Mouse (Mus musculus) heart, embryonic 15.5 days (tissue): ENCODE data around the gene Podn. TPM values are rescaled to one million over a fixed set of nuclear protein-coding genes. Genes with fewer than 3 reads are reported as not detected.
A peak's percentile ranks its signal among the peaks of the same experiment; 100 is the strongest.
"Not testable (repeated sequence)": the region's sequence is repeated elsewhere in the genome, so short reads cannot be mapped to it uniquely, and the experiment has no call there.

ENCODE experiments used
- ATAC-seq: fragments of 200-750 bp; cut with Nextera tagmentation; replicated peaks from 2 replicates; pipeline ENCODE4 v1.8.0; 2017; ENCODE audit warnings: low read depth, moderate TSS enrichment; ENCODE audit not compliant: insufficient number of reproducible peaks, insufficient read depth, low FRiP score
- H3K27ac ChIP-seq: fragments of 300-500 bp; sonication (generic); 2 replicates; pipeline ENCODE4 v1.5.1; 2015; ENCODE audit warnings: mild to moderate bottlenecking, inconsistent platforms
- H3K27me3 ChIP-seq: fragments of 300-500 bp; sonication (generic); 2 replicates; pipeline ENCODE4 v1.6.1; 2015; ENCODE audit warnings: inconsistent platforms
- H3K36me3 ChIP-seq: fragments of 300-500 bp; sonication (generic); 2 replicates; pipeline ENCODE4 v1.6.1; 2015; ENCODE audit warnings: mild to moderate bottlenecking, inconsistent platforms
- H3K4me1 ChIP-seq: fragments of 300-500 bp; sonication (generic); replicated peaks from 2 replicates; pipeline ENCODE4 v1.6.1; 2015; ENCODE audit warnings: inconsistent platforms
- H3K4me2 ChIP-seq: fragments of 300-500 bp; sonication (generic); 2 replicates; pipeline ENCODE4 v1.6.1; 2015; ENCODE audit warnings: inconsistent platforms, mild to moderate bottlenecking, moderate library complexity
- H3K4me3 ChIP-seq: fragments of 300-500 bp; sonication (generic); 2 replicates; pipeline ENCODE4 v1.5.1; 2015; ENCODE audit warnings: mild to moderate bottlenecking, inconsistent platforms
- H3K9ac ChIP-seq: fragments of 300-500 bp; sonication (generic); 2 replicates; pipeline ENCODE4 v1.6.1; 2015; ENCODE audit warnings: mild to moderate bottlenecking, inconsistent platforms
- H3K9me3 ChIP-seq: fragments of 300-500 bp; sonication (generic); replicated peaks from 2 replicates; pipeline ENCODE4 v1.6.1; 2016; ENCODE audit warnings: inconsistent platforms
- WGBS: fragments of 180-500 bp; shearing (Covaris S2); methylation state at CpG from one replicate; pipeline ENCODE4 v1.1.7; 2015; ENCODE audit warnings: mixed read lengths; 5-methylcytosine and 5-hydroxymethylcytosine counted together
- polyA plus RNA-seq: library from polyadenylated mRNA; unstranded; fragments of >200 nt; fragmentation: Nextera tagmentation; extraction: Ambion mirVana; gene quantifications from 2 replicates; pipeline ENCODE4 v1.2.1, GENCODE M21; 2015

Gene Podn
- polyA plus RNA-seq: 0.26 and 0.51 TPM in 2 replicates

DNA sequence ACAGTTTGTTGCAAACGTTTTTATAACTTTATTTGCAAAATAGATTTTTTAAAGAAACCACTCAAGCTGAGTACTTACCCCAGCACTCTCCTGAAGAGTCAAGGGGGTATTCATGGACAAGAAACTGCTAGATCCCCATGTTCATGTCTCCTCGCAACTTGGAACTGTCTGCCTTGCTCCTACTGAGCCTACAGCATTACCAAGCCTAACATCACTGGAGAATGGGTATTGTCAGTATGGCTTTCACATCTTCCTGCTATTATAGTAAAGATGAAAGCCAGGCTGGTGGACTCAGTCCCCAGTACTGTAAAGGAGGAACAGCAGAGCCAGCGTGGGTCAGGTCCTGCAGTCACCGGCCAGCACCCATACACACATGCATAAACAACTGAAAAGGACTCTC is at the start of gene Podn:
TSS of gene Podn (minus strand) at position 101 of the 400 bp plus-strand sequence.
- Histone ChIP-seq H3K4me3 (no peak within 1 kb of the TSS), H3K9me3 (no peaks in the 10 kb centered on the region), H3K4me2 (no peak within 1 kb of the TSS), H3K36me3 (peaks cover 3% of the 10 kb centered on the region), H3K27ac (no peak within 1 kb of the TSS), H3K4me1 (no peaks in the 10 kb centered on the region), H3K9ac (no peak within 1 kb of the TSS), H3K27me3 (no peaks in the 10 kb centered on the region)
- WGBS: 78% methylated on average over 4 of the region's 4 CpGs
- ATAC-seq: no peak

DNA sequence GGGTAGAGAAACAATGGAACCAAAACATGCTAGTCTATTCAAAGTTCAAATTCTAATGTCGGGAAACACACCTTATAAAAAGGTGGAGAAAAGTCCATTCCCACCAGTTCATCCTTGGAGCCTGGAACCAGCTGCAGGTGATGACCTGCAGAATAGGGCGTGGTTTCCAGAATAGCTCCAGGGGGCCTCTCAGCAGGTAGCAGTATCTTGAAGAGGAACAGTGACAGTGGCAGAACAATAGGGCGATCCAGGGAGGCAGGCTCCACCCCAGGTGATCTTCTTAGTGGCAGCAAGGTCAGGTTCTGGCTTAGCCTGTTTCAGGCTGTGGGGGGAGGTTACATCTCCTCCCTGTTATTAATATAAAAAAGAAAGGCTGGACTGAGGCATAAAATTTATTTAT is 49.3 kb upstream of the Podn start:
- H3K4me2 ChIP-seq, H3K9me3 ChIP-seq, H3K27me3 ChIP-seq, ATAC-seq, H3K4me1 ChIP-seq, H3K4me3 ChIP-seq, H3K36me3 ChIP-seq, H3K9ac ChIP-seq, H3K27ac ChIP-seq: not testable (repeated sequence)
- WGBS: 47% methylated on average over 3 of the region's 3 CpGs

DNA sequence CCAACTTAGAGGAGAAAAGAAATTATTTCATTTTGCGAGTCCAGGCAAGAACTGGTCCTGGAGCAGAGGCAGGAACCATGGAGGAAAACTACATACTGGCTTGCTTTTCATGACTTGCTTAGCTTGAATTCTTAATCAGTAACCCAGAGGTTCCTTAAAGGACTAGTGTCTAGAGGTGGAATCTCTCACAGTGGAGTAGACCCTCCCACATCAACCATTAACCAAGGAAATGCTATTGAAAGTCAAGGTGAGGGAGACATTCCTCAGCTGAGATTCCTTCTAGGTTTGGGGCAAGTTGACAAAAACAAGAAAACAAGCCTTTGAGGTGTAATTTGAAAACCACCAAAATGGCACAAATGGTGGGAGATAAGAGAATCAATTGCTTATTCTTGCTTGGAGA is 48.6 kb upstream of the Podn start, which contains the start of gene Scp2:
TSS of gene Scp2 (minus strand) at position 119 of the 400 bp plus-strand sequence.
- H3K27me3 ChIP-seq: no peaks in the 10 kb centered on the region
- H3K27ac ChIP-seq: no peak within 1 kb of the TSS
- no peak for ATAC-seq
- no peaks in the 10 kb centered on the region for H3K36me3 ChIP-seq
- no peak within 1 kb of the TSS for H3K4me2 ChIP-seq
- no peaks in the 10 kb centered on the region for H3K4me1 ChIP-seq
- no peak within 1 kb of the TSS for H3K4me3 ChIP-seq
- H3K9me3 ChIP-seq: peaks cover 5% of the 10 kb centered on the region; the same call in 1 of the 2 replicates
- H3K9ac ChIP-seq: no peak within 1 kb of the TSS
- 79% methylated on average over 1 of the region's 1 CpGs for whole genome bisulfite sequencing

DNA sequence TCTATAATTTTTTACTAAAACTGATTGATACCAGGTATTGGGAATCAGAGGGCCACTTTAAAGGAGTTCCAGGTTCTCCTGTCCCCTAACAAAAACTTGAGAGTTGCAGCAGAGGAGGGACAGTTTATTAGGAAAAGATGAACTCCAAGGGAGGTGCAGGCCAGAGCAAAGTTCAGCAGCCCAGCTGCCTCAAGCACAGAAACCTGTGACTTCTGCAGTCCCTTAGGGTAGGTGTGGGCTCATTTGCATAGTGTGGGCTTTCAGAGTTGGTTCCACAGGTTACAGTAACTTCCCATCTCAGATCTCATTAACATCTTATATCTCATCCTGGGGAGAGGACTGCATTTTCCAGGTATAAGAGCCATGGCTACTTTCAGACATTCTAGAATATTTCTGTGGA is 47.5 kb upstream of the Podn start:
- Histone ChIP-seq H3K9ac (no peak overlapping the region), H3K4me1 (no peaks in the 10 kb centered on the region), H3K9me3 (peaks cover 5% of the 10 kb centered on the region; the same call in 1 of the 2 replicates), H3K27me3 (no peaks in the 10 kb centered on the region), H3K4me2 (no peak overlapping the region), H3K36me3 (no peaks in the 10 kb centered on the region), H3K4me3 (no peak overlapping the region), H3K27ac (no peak overlapping the region)
- no peak for ATAC-seq

DNA sequence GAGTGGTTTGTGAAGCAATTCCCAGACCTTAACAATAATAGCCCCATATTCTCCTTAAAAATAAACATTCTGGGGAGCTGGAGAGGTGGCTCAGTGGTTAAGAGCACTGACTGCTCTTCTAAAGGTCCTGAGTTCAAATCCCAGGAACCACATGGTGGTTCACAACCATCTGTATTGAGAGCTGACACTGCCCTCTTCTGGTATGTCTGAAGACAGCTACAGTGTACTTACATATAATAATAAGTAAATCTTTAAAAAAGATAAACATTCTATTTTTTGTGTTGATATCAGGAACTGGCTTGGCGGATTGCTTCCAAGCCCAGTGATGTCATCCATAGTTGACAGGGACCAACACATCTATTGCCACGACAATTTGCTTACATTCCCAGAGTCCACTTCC is 46.9 kb upstream of the Podn start:
- WGBS: 75% methylated on average over 2 of the region's 2 CpGs
- not testable (repeated sequence) for H3K36me3 ChIP-seq, ATAC-seq, H3K9ac ChIP-seq, H3K4me2 ChIP-seq, H3K9me3 ChIP-seq, H3K27me3 ChIP-seq, H3K27ac ChIP-seq, H3K4me3 ChIP-seq, H3K4me1 ChIP-seq

DNA sequence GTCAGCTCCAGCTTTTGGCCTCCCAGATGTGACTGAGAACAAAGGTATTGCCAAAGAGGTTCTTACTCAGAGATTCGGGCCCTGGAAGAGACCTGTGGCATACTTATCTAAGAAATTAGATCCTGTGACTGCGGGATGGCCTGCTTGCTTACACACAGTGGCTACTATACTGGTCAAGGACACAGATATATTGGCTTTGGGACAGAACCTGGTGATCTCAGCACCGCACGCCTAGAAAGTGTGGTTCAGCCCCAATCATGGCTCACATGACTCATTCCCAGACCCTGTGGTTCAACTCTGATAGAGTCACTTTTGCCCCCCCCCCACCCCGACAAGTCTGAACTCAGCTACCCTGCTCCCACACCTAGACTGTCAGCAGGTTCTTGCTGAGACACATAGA is 40.7 kb upstream of the Podn start:
- H3K9me3 ChIP-seq: no peaks in the 10 kb centered on the region
- no peaks in the 10 kb centered on the region for H3K36me3 ChIP-seq
- no peaks in the 10 kb centered on the region for H3K27me3 ChIP-seq
- H3K4me2 ChIP-seq: no peak overlapping the region
- no peak for ATAC-seq
- H3K27ac ChIP-seq: no peak overlapping the region
- H3K9ac ChIP-seq: no peak overlapping the region
- H3K4me3 ChIP-seq: no peak overlapping the region
- WGBS: 79% methylated on average over 5 of the region's 5 CpGs
- H3K4me1 ChIP-seq: no peaks in the 10 kb centered on the region

DNA sequence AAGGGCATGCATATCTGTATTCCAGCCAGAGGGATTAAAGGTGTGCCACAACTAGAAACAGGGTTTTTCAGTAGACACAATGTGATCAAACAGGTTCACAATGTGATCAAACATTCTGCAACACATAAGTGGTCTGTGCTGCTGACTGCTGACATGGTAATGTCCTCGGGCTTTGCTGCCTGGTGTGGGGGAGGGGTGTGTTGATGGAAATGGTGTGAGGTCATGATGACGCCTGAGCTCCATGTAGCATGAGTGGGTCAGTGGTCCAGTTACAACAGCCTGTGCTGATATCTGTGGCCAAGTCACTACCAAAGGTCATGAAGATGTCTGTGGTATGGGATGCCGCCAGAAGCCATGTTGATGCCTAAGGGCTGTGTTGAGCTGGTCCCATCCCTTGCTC is 34.2 kb upstream of the Podn start:
- ATAC-seq: no peak
- Histone ChIP-seq H3K4me3 (no peak overlapping the region), H3K9ac (no peak overlapping the region), H3K4me2 (no peak overlapping the region), H3K4me1 (no peaks in the 10 kb centered on the region), H3K36me3 (no peaks in the 10 kb centered on the region), H3K9me3 (no peaks in the 10 kb centered on the region), H3K27me3 (no peaks in the 10 kb centered on the region), H3K27ac (no peak overlapping the region)
- WGBS: 77% methylated on average over 3 of the region's 3 CpGs

DNA sequence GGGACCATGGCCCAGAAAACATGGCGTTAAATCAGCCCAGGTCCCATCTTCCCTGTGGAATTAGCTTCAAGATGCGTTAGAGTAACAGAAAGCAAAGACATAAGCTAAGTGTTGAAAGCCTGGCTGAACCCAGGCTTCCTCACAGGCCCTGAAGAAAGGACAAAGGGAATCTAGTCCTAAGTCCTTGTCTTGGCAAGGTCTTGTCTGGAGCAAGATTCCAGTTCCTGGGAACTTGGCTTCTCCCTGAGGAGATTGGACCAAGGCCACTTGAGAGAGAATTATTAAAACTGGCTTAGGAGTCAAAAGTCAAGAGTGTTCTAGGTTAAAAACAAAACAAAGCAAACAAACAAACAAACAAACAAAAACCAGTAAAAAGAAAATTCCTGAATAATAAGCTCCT is 32.1 kb upstream of the Podn start:
- Histone ChIP-seq H3K27ac (no peak overlapping the region), H3K4me3 (no peak overlapping the region), H3K4me1 (no peaks in the 10 kb centered on the region), H3K36me3 (no peaks in the 10 kb centered on the region), H3K9me3 (no peaks in the 10 kb centered on the region), H3K27me3 (no peaks in the 10 kb centered on the region), H3K9ac (no peak overlapping the region), H3K4me2 (no peak overlapping the region)
- no peak for ATAC-seq
- 82% methylated on average over 2 of the region's 2 CpGs for WGBS

DNA sequence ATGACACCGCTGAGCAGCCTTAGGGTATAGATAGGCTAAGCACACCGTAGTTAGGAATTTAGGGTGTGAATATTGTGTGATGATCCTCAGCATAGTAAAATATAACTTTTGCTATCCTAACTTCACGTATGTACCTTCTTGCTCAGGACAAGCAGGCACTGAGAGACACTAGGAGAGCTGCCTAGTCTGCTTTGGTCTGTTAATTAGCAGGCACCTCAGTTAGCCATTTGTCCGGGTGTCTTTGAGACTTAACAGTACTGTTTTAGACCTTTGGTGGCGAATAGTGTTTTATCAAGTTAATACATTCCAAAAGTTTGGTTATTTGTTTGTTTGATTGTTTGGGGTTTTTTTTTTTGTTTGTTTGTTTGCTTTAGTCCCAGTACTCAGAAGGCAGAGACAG is 31.3 kb upstream of the Podn start:
- no peaks in the 10 kb centered on the region for H3K27me3 ChIP-seq
- no peaks in the 10 kb centered on the region for H3K36me3 ChIP-seq
- 83% methylated on average over 5 of the region's 5 CpGs for WGBS
- H3K9me3 ChIP-seq: no peaks in the 10 kb centered on the region
- H3K4me2 ChIP-seq: no peak overlapping the region
- H3K9ac ChIP-seq: no peak overlapping the region
- no peaks in the 10 kb centered on the region for H3K4me1 ChIP-seq
- no peak overlapping the region for H3K4me3 ChIP-seq
- no peak overlapping the region for H3K27ac ChIP-seq
- no peak for ATAC-seq

DNA sequence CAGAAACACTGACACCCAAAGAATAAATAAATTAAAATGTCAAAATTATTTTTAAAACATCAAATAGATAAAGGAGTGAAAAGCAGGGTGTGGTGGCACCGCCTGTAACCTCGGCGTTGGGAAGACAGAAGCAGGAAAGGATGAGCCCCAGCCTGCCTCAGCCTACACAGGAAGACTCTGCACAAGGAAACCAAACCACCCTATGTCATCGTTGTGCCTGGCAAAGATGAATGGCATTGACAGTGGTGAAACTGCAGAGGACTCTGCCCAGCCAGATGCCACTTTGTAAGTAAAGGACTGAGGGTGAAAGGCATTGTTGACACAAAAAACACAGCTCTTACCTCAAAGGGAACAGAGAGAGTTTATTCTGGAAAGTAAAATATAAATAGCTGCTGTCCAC is 30.0 kb upstream of the Podn start:
- Histone ChIP-seq H3K9ac (no peak overlapping the region), H3K36me3 (no peaks in the 10 kb centered on the region), H3K4me3 (no peak overlapping the region), H3K4me2 (no peak overlapping the region), H3K4me1 (no peaks in the 10 kb centered on the region), H3K9me3 (no peaks in the 10 kb centered on the region), H3K27me3 (no peaks in the 10 kb centered on the region), H3K27ac (no peak overlapping the region)
- 82% methylated on average over 4 of the region's 4 CpGs for WGBS
- no peak for ATAC-seq

DNA sequence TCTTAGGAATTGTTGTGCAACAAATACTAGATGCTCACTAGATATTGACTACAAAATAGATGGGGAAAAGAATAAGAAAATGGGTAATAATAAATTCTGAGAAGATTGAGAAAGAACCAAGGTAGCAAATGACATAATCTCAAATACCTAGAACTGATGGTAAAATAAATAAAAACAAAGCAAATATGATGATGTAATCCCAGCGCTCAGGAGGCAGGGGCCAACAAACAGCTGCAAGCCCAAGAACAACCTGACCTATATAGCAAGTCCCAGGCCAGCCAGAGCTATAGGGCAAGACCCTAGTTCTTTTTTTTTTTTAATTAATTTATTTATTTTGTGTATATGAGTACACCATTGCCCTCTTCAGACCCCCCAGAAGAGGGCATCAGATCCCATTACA is 27.9 kb upstream of the Podn start:
- H3K4me2 ChIP-seq: no peak overlapping the region
- ATAC-seq: no peak
- WGBS: 97% methylated on average over 1 of the region's 1 CpGs

DNA sequence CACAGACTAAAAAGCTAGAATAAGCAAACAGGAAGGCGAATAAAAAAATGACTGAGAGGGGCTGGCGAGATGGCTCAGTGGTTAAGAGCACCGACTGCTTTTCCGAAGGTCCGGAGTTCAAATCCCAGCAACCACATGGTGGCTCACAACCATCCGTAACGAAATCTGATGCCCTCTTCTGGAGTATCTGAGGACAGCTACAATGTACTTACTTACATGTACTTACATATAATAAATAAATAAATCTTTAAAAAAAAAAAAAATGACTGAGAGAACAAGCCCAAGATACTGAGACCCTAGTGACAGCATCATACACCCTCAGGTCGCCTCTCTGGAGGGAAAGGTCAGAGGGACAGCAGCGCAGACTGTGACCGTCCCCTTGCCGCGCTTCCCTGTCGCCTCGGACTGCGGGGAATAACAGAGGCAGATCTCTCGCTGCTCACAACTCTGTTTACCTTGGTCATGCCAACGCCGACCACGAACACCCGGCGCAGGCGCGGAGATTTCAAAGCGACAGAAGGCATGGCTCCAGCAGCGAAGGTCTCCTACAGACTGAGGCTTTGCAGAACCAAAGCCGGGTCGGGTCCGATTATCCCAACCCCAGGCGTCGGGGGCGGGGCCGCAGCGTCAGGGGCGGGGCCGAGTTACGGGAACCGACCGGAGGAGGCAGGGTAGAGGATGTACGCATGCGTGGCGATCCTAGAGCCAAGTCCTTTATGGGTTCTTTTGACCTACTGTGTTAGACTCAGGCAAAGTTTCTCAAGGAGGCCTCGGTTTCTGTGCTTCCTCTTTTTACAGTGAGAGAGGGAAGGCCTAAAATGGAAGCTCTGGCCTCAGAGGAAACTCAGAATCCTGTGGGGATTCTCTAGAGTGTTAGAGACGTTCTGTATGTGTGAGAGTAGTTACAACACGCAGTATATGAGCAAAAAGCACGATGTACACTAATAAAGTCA is 22.0 kb upstream of the Podn start:
- no peaks in the 10 kb centered on the region for H3K36me3 ChIP-seq
- H3K27me3 ChIP-seq: no peaks in the 10 kb centered on the region
- H3K4me1 ChIP-seq: no peaks in the 10 kb centered on the region; the same call in 1 of the 2 replicates
- ATAC-seq: peak; percentile 92
- H3K9ac ChIP-seq: peak overlapping the region; percentile 58
- H3K27ac ChIP-seq: peak overlapping the region; percentile 74
- peak overlapping the region; percentile 64 for H3K4me3 ChIP-seq
- peak overlapping the region; percentile 69 for H3K4me2 ChIP-seq
- WGBS: 13% methylated on average over 45 of the region's 45 CpGs
- no peaks in the 10 kb centered on the region for H3K9me3 ChIP-seq

More for the DNA sequence above, 27.9 kb upstream of the Podn start:
- Histone ChIP-seq H3K36me3 (no peaks in the 10 kb centered on the region), H3K4me1 (no peaks in the 10 kb centered on the region), H3K27ac (no peak overlapping the region), H3K27me3 (no peaks in the 10 kb centered on the region), H3K9ac (no peak overlapping the region), H3K9me3 (no peaks in the 10 kb centered on the region), H3K4me3 (no peak overlapping the region)
